11 mouse cellular contexts compared by ENCODE assay signal in genomic region chr13:6757151-6757550, GRCm38 (mm10).
DNase-seq lines count a peak whose midpoint lies in the region; TF ChIP-seq lines count a peak whose summit lies in the region.
"Had no signal": no experiment of that assay in that cellular context is flagged by ENCODE, and none has a peak within 500 bp of the region (broad histone marks: within the 10 kb centered on the region; RNA-seq: fewer than 3 reads in every experiment).

No protein-coding gene starts in this region.

- no peaks in the 10 kb centered on the region for H3K9me3 ChIP-seq in E14TG2a.4 (ENCODE audit: low read length)
- no peaks in the 10 kb centered on the region for H3K9me3 ChIP-seq in heart, embryonic 10.5 days
- H3K9me3 ChIP-seq: lung, embryonic 15.5 days; neural tube, embryonic 13.5 days had no signal

- 61% methylated on average over 1 of the region's 1 CpGs for WGBS in kidney, adult 2 months
- 95% methylated on average over 1 of the region's 1 CpGs for whole genome bisulfite sequencing in thymus, adult 2 months
- WGBS in heart, embryonic 10.5 days: 92% methylated on average over 1 of the region's 1 CpGs

- peak; percentile 51 for DNase-seq in kidney, adult 2 months
- DNase-seq in kidney, adult 18-20 months: no peak
- peak; percentile 43 for DNase-seq in 416B (ENCODE audit: low read depth)
- peak; percentile 49 for DNase-seq in embryo, embryonic 11 days
- DNase-seq in thymus, adult 2 months: no peak
- DNase-seq in heart, embryonic 10.5 days (ENCODE audit: low spot score): no peak
- DNase-seq: heart, postnatal 14 days; spleen, adult 18-20 months had no signal

- no peak overlapping the region for H3K27ac ChIP-seq in kidney, adult 2 months (ENCODE audit: insufficient read depth, low read depth, low read length)
- no peak overlapping the region for H3K27ac ChIP-seq in thymus, adult 2 months (ENCODE audit: control insufficient read depth, insufficient read depth, low read length)
- no peak overlapping the region for H3K27ac ChIP-seq in heart, embryonic 10.5 days
- H3K27ac ChIP-seq: lung, embryonic 15.5 days; neural tube, embryonic 13.5 days had no signal

- H3K4me1 ChIP-seq in kidney, adult 2 months (ENCODE audit: control insufficient read depth, insufficient read depth, low read length): no peaks in the 10 kb centered on the region
- no peaks in the 10 kb centered on the region for H3K4me1 ChIP-seq in E14TG2a.4 (replicated peaks; ENCODE audit: low read depth, low read length)
- H3K4me1 ChIP-seq in thymus, adult 2 months (replicated peaks; ENCODE audit: control insufficient read depth, insufficient read depth, low read length): no peaks in the 10 kb centered on the region
- no peaks in the 10 kb centered on the region for H3K4me1 ChIP-seq in heart, embryonic 10.5 days
- H3K4me1 ChIP-seq: lung, embryonic 15.5 days; neural tube, embryonic 13.5 days had no signal

- no peak for TF ChIP-seq CTCF in kidney, adult 2 months (conservative IDR thresholded peaks at IDR 0.05; ENCODE audit: insufficient read depth, insufficient read length, low read depth, low read length)
- TF ChIP-seq CTCF in E14TG2a.4 (conservative IDR thresholded peaks at IDR 0.05; ENCODE audit: low read length): peak; percentile 40
- no peak for TF ChIP-seq CTCF in thymus, adult 2 months (IDR thresholded peaks at IDR 0.05; ENCODE audit: borderline replicate concordance, control insufficient read depth, extremely low read depth, insufficient read depth, low read length, poor library complexity)

- TF ChIP-seq POLR2A in kidney, adult 2 months (IDR thresholded peaks at IDR 0.05; ENCODE audit: low read depth, low read length): no peak
- no peak for TF ChIP-seq POLR2A in thymus, adult 2 months (IDR thresholded peaks at IDR 0.05; ENCODE audit: control insufficient read depth, extremely low read depth, insufficient read depth, low read length, poor library complexity)

- no peaks in the 10 kb centered on the region for H3K27me3 ChIP-seq in kidney, adult 2 months (replicated peaks; ENCODE audit: control insufficient read depth, insufficient read depth, low read length)
- H3K27me3 ChIP-seq in E14TG2a.4 (ENCODE audit: insufficient read depth, low read length): no peaks in the 10 kb centered on the region
- H3K27me3 ChIP-seq in thymus, adult 2 months (ENCODE audit: control insufficient read depth, insufficient read depth, low read length): no peaks in the 10 kb centered on the region
- no peaks in the 10 kb centered on the region for H3K27me3 ChIP-seq in heart, embryonic 10.5 days (ENCODE audit: insufficient read depth, poor library complexity, severe bottlenecking)
- H3K27me3 ChIP-seq: lung, embryonic 15.5 days; neural tube, embryonic 13.5 days had no signal

- no peak overlapping the region for H3K4me3 ChIP-seq in kidney, adult 2 months (ENCODE audit: insufficient read depth, low read depth, low read length)
- H3K4me3 ChIP-seq in E14TG2a.4 (replicated peaks; ENCODE audit: low read length): no peak overlapping the region
- H3K4me3 ChIP-seq in thymus, adult 2 months (ENCODE audit: control insufficient read depth, insufficient read depth, low read length): no peak overlapping the region
- no peak overlapping the region for H3K4me3 ChIP-seq in heart, embryonic 10.5 days
- H3K4me3 ChIP-seq: lung, embryonic 15.5 days; neural tube, embryonic 13.5 days had no signal

- no peaks in the 10 kb centered on the region for H3K36me3 ChIP-seq in kidney, adult 2 months (ENCODE audit: control insufficient read depth, insufficient read depth, low read length)
- no peaks in the 10 kb centered on the region for H3K36me3 ChIP-seq in E14TG2a.4 (ENCODE audit: insufficient read depth, low read length)
- H3K36me3 ChIP-seq in thymus, adult 2 months (ENCODE audit: control insufficient read depth, insufficient read depth, low read length): no peaks in the 10 kb centered on the region
- H3K36me3 ChIP-seq in heart, embryonic 10.5 days: no peaks in the 10 kb centered on the region
- H3K36me3 ChIP-seq: lung, embryonic 15.5 days; neural tube, embryonic 13.5 days had no signal

Comparison
In these comparisons a context has a peak if more than half of its experiments do, and no peak if none do; other contexts are left out.
1. DNase-seq: peak in kidney, adult 2 months (single experiment), 416B (single experiment) and embryo, embryonic 11 days (single experiment); none in kidney, adult 18-20 months (single experiment), thymus, adult 2 months (single experiment) and heart, embryonic 10.5 days (single experiment).